Mouse (Mus musculus) T-helper 17 cell (primary cell): Measurements from ENCODE around the gene Ninl.

Source experiments
- in situ Hi-C, 2 experiments: fragments of 300-600 bp; cut with MboI, MseI; formaldehyde crosslinking; loops; 1 replicate in 1 of 2; 2 replicates in 1 of 2; pipeline ENCODE4 v1.15.1; 2025; ENCODE audit warnings: high pct_unique_total_duplicates in 2 of 2

Gene Ninl

GRCm38 (mm10) chr2:151000402-151001178 lies 38.6 kb downstream of the Ninl start:
- in situ Hi-C loops = loop anchor here in 1 of 2 experiments (10.0 kb wide), 1 partner anchor 326 kb away; no protein-coding TSS in a partner anchor

- in situ Hi-C loops = no loop called here
Measured at GRCm38 (mm10) chr2:150999021-150999420, 40.2 kb downstream of the Ninl start.

DNA sequence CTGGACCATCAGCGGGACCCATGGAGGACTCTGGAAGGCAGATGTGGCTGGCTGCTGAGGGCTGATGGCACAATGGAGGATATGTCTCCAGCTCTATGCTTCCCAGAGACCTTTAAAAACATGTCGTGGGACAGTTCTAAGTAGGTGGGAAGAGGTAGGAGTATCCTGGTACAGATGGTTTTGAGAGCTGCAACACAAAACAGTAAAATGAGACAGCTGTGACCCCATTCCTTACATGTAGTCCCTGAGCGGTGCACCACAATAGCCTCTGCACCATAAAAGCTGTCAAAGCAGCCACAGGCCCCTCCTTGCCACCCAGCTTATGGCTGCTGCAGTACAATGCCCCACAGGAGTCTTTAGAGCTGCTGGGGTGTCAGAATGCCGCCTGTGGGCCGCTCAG lies 41.6 kb downstream of the Ninl start:
- in situ Hi-C loops = no loop called here

- in situ Hi-C loops = no loop called here
Measured at GRCm38 (mm10) chr2:150995324-150995723, 43.9 kb downstream of the Ninl start.

- in situ Hi-C loops = no loop called here
Measured at GRCm38 (mm10) chr2:150991050-150991449, 48.1 kb downstream of the Ninl start.

DNA sequence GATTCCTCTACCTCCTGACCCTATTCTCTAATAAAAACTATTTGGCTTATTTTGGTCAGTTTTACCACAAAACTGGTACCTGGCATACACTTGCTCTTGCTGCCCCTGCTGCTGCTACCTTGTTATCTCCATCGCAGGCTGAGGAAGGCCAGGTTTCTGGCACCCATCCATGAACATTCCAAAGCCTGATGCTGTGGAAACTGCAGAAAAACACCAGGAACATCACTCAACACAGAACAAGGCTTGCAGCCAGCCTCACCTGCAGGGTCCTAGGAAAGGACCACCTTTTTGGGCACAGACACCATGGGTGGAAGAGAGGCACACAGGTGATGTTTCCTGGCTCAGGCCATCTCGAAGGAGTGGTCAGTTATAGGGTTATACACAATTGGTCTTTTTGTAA lies 48.7 kb downstream of the Ninl start:
- in situ Hi-C loops = no loop called here

GRCm38 (mm10) chr2:150985359-150985758 lies 53.8 kb downstream of the Ninl start:
- in situ Hi-C loops = no loop called here

- in situ Hi-C loops = no loop called here
Measured at GRCm38 (mm10) chr2:150982051-150982450, 57.1 kb downstream of the Ninl start.

GRCm38 (mm10) chr2:150981524-150981923 lies 57.7 kb downstream of the Ninl start:
- in situ Hi-C loops = no loop called here

DNA sequence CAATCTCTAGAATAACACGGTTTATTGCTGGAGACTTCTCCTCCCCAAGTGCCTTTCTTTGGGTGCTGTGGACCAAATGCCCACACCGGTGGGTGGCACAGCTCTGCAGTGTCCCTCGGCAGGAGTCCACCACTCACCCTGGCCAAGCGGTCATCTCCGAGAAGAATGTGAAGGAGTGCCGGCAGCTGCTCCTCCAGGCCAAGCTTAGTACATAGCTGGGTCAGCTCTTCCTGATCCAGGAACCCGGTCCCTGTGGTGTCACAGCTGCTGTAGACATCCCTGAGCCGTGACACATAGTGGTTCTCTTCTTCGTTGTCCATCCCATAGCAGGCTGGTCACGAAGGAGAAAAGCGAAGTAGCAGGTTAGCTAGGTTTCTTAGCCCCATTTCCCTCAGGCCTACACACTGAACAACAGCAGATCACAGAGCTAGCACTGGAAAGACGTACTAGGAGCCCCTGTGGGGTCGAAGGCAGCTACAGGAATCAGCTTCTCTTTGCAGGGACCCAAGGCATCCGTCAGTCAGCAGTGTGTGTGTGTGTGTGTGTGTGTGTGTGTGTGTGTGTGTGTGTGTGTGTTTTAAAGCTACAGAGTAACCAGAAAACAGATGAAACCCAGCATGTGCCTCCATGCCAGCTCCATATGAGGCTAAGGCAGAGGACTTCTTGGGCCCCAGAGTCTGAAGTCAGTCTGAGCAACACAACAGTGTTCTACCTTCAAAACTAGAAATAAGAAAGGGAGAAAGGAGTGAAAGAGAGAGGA lies 59.1 kb downstream of the Ninl start:
- in situ Hi-C loops = no loop called here

DNA sequence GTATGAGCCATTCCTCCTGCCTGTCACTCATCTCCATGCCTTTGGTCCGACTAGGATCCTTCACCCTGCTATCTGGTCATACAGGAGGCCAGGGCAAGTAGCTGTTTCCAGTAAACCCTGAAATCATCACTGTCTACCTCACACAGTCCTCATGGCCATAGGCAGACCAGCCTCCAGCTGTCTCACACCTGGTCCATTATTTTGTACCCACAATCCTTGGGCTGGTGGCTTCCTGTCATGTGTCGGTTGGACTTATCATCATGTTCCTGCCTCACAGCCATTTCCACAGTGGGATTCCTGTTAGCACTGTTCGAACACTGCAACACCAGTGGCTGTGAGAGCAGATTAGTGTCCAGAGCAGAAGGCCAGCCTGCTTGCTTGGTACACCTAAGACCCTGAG lies 60.4 kb downstream of the Ninl start:
- in situ Hi-C loops = no loop called here

GRCm38 (mm10) chr2:150977676-150978075 lies 61.5 kb downstream of the Ninl start:
- in situ Hi-C loops = no loop called here

DNA sequence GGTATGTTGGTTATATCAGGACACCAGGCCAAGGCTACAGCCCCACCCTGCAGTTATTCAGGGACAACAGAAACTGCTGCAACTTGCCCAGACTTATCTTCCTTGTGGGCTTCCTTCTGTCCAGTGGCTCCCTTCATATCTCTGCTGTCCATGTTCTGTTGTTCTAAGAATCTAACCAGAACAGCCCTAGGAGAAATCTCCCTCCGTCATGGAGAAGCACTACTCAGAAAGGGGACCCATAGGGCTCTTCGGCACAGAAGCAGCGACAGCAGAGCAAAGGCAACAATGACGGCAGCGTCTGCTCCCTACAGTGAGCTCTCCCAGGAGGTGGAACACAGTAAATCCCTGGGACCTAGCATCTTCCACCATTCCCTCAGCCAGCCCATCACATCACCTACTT lies 62.3 kb downstream of the Ninl start:
- in situ Hi-C loops = no loop called here

DNA sequence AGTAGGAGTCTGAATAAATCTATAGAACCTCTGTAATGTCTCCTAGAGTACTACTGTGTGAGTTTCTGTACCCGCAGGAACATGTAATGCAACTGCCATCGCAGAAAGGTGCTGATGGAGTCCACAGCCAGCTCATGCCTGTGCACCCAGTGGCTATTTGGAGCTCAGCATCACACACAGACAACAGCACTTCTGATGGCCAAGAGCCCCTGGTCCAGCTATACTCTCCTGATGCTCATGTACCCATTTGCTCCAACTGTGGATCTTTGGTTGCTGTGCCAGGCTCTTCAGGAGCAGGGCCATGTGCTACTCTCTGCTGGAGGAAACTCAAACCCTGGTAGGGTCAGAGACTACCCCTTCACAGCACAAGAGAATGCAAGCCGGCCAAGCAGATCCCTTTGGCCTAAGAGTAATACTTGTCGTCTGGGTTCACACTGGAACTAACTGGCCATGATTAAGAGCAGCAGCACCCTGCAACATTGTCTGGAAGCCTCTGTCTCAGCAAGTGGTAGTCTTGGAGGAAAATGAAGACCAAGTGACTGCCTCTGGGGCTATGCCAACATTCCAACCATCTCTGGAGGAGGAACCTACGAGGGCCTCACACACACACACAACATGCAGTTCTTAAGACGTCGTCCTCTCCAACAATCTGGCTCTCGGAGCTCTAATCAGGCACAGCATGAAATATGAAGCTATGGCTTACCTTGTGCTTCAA lies 65.6 kb downstream of the Ninl start:
- in situ Hi-C loops = no loop called here

- in situ Hi-C loops = no loop called here
Measured at GRCm38 (mm10) chr2:150972681-150973080, 66.5 kb downstream of the Ninl start.

GRCm38 (mm10) chr2:150971856-150972255 lies 67.3 kb downstream of the Ninl start:
- in situ Hi-C loops = no loop called here

GRCm38 (mm10) chr2:150969231-150969630 lies 70.0 kb downstream of the Ninl start:
- in situ Hi-C loops = no loop called here

DNA sequence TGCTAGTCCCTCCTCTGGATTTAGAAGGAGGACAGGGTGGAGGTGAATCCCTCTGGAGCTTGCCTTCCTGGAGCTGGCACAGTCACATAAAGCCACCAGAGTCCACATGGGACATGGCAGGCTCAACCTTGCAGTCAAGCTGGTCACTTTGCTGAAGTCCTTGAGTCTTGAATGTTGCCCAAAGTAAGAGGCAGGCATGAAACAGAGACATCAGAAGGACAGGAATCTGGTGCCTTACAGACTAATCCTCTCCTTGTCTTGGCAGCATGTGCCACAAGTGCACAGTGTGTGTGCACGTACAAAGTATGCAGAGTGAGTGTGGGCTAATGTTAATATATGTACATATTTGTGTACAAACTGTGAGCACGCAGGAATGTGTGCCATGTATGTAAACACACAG lies 71.7 kb downstream of the Ninl start:
- in situ Hi-C loops = no loop called here

DNA sequence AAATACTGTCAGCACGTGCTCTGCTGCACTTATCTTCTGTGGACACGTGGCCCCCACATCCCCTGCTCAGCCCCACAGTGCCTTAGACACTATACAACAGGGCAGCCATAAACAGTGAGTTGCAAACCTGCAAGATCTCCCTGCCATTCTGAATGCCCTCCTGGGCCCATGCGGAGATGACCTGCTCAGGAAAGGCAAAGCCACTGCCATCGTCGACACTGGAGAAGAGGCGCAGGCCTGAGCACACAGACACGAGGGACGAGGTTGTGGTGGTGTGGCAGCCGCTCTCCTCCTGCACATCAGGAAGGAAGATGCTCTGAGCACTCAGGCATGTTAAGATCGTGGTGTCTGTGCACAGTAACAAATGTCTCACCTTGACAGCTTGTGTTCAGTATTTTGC lies 73.2 kb downstream of the Ninl start:
- in situ Hi-C loops = no loop called here

- in situ Hi-C loops = no loop called here
Measured at GRCm38 (mm10) chr2:150964641-150965040, 74.5 kb downstream of the Ninl start.

- in situ Hi-C loops = no loop called here
Measured at GRCm38 (mm10) chr2:150963246-150963645, 75.9 kb downstream of the Ninl start.

- in situ Hi-C loops = no loop called here
Measured at GRCm38 (mm10) chr2:150959521-150959920, 79.7 kb downstream of the Ninl start.
